Mouse (Mus musculus): ENCODE data around the gene Hist1h2bh.
"Not testable (repeated sequence)": the region's sequence is repeated elsewhere in the genome, so short reads cannot be mapped to it uniquely, and the experiment has no call there.

Hist1h2bh gene

DNA sequence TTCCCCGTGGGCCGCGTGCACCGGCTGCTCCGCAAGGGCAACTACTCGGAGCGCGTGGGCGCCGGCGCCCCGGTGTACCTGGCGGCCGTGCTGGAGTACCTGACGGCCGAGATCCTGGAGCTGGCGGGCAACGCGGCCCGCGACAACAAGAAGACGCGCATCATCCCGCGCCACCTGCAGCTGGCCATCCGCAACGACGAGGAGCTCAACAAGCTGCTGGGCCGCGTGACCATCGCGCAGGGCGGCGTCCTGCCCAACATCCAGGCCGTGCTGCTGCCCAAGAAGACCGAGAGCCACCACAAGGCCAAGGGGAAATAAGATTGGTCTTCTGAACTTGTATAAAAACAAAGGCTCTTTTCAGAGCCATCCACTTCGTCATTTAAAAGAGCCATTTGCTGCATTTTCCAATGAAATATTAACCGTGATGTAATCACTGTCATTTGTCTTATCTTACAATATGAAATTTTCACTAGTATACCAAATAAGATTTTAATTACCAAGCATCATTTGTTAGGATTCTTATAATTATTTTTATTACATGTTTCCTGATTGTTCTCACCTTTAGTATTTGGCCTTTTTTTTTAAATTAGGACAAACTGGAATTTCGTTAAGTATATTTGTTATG, 31.5 kb upstream of the Hist1h2bh start:
- CTCF ChIA-PET: not testable (repeated sequence)

DNA sequence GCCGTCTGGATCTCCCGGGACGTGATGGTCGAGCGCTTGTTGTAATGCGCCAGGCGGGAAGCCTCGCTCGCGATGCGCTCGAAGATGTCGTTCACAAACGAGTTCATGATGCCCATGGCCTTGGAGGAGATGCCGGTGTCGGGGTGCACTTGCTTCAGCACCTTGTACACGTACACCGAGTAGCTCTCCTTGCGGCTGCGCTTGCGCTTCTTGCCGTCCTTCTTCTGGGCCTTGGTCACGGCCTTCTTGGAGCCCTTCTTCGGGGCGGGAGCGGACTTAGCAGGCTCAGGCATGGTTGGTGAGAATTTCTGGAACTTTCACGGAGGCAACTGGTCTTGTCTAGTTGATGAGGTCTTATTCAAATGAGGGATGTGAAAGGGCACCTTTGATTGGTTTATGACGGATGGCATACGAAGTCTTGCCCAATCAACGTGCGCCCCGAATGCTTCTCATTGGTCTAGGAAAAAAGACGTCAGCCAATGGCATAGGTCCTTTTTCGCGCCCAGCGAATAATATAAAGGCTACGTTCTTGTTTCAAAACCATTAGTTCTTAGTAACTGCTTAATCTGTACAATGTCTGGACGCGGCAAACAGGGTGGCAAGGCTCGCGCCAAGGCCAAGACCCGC, 30.8 kb upstream of the Hist1h2bh start, which contains the start of the genes Hist1h2bf and Hist1h2ad:
TSS of gene Hist1h2bf (minus strand) at position 299 of the 627 bp plus-strand sequence.
TSS of gene Hist1h2ad (plus strand) at position 484 of the 627 bp plus-strand sequence.
- CTCF ChIA-PET: not testable (repeated sequence)

GRCm38 (mm10) chr13:23573034-23573897, 30.1 kb upstream of the Hist1h2bh start:
- CTCF ChIA-PET: not testable (repeated sequence)

GRCm38 (mm10) chr13:23572218-23573033, 29.2 kb upstream of the Hist1h2bh start:
- CTCF ChIA-PET: no interaction called here

- CTCF ChIA-PET: not testable (repeated sequence)
Measured at GRCm38 (mm10) chr13:23571504-23572217, 28.5 kb upstream of the Hist1h2bh start.

GRCm38 (mm10) chr13:23571022-23571503, 27.9 kb upstream of the Hist1h2bh start, which contains the start of the genes Hist1h2ae and Hist1h2bg:
Gene Hist1h2ae (minus strand): TSS chr13:23571220.
Gene Hist1h2bg (plus strand): TSS chr13:23571396.
- CTCF ChIA-PET: no interaction called here

DNA sequence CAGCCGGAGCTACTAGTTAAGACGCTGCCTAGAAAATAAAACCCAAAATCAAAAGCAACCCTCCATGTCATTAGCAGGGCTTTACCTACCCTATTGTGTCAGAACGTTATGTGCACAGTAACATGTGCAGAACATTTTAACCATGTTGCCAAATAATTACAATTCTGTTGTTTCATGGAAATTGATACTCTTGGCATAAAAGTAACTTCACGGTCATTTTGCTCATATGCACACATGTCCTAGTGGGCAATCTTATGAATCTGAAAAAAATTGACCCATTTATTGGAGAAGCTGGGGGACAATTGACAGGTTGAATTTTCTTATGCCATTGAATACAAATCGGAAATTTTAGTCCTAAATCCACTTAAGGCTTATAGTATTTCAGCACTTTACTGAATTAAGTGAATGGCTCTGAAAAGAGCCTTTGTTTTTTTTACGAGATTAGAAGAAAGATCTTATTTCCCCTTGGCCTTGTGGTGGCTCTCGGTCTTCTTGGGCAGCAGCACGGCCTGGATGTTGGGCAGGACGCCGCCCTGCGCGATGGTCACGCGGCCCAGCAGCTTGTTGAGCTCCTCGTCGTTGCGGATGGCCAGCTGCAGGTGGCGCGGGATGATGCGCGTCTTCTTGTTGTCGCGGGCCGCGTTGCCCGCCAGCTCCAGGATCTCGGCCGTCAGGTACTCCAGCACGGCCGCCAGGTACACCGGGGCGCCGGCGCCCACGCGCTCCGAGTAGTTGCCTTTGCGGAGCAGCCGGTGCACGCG, 27.2 kb upstream of the Hist1h2bh start:
- CTCF ChIA-PET: not testable (repeated sequence)

- CTCF ChIA-PET: interaction anchor here (0.6 to 0.9 kb wide), 3 partner anchors 10 to 44 kb away, joined by 3 to 4 read pairs (median 3); no protein-coding TSS in a partner anchor
Measured at GRCm38 (mm10) chr13:23564482-23564881, 21.3 kb upstream of the Hist1h2bh start.

DNA sequence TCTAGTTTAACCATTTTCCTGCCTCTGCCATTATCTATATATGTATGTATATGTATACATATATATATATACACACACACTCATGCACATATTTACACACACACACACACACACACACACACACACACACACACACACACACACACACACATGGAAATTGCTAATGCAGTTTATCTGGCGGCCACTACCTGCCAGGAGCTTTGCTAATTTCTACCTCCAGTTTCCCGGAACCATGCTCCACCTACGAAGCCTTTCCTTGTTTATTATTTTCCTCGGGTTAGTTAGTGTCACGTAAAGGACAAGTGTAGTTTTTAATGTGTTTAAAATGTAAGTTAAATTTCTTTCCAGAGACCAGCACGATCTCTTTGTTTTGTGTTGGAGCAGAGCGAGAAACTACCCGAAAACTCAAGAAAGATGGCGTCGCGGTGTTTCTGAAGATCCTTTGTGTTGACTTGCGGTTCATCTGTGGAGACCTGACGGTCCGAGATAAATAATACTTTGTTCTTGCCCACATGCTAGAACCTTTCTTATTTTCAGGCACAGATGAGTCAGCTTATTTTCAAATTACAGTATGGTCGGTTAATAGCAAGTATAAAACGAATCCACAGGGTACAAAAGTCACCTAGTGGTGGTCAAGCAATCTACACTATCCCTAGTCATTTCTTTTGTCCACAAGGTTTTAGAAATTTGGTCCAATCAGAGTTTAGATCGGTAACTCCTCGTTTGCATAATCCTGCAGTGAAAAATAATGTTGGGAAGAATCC, 19.7 kb upstream of the Hist1h2bh start:
- CTCF ChIA-PET: interaction anchor here (0.5 to 0.7 kb wide), 4 partner anchors 13 to 161 kb away, joined by 3 to 7 read pairs (median 4); no protein-coding TSS in a partner anchor

GRCm38 (mm10) chr13:23561883-23562659, 18.9 kb upstream of the Hist1h2bh start, which contains the start of gene Hist1h3e:
Gene Hist1h3e (minus strand): TSS chr13:23562369.
- CTCF ChIA-PET: not testable (repeated sequence)

DNA sequence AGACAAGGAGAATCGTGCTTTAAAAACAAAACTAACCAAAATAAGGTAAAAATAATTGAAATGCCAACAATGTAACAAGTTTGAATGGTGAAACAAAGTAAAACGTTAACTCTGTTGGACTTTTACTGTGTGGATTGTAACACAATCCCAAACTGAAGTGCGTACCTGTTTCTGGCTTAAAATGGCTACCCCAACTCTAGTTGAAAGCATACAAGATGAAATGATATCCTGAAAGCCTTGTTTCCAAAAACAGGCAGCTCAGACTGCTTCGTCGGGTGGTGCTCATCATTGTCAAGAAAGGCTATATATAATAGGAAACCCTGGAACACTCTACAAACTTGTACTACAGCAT, 18.3 kb upstream of the Hist1h2bh start:
- CTCF ChIA-PET: not testable (repeated sequence)

GRCm38 (mm10) chr13:23560699-23561098, 17.5 kb upstream of the Hist1h2bh start:
- CTCF ChIA-PET: interaction anchor here (0.6 kb wide), 4 partner anchors 9 to 1523 kb away, joined by 3 to 6 read pairs (median 3); no protein-coding TSS in a partner anchor

DNA sequence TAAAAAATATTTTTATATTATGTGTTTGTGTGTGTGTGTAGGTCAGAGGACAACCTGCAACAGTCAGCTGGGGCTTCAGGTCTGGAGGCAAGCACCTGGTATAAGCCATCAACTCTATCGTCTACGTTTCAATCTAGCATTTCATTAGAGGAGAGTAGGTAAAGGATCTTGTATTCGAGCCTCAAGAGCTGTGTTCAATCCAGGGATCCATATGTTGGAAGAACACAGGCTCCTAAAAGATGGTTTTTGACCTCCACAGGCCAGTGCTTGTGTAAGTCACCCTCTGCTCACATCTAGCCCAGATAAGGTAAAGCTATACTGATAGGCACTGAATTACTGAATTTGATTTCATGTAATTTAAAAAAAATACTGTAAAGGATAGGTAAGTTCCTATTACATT, 13.7 kb upstream of the Hist1h2bh start:
- CTCF ChIA-PET: no interaction called here

DNA sequence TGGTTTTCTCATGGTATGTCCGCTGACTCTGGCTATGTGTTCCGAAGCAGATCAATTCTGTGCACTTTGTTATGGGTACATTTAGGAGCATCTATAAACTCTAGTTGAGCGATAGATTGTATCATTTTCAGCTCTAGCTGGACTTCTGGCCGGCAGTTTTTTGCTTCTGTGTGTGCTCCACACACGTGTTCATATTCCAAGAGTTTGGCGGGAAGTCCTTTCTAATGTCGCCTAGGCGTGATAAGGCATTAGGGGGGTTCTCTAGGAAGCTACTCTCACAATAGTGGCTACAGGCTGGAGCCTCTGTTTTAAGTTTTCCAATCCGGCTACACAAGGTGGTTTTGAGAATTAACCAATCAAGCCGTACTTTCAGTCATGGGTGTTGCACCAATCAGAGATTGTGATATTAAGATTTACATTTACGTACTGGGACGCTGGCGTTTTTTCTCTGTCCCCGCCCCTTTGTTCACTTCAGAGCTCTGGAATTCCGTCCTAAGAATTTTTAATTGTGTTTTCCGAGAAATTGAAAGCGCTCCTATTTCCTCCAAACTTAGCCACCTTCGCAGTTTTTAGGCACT, 12.7 kb upstream of the Hist1h2bh start:
- CTCF ChIA-PET: interaction anchor here (0.6 to 1.1 kb wide), 2 partner anchors 12 to 179 kb away, joined by 4 to 6 read pairs; partner anchors contain the start of genes Hist1h2bh and Hist1h3f

DNA sequence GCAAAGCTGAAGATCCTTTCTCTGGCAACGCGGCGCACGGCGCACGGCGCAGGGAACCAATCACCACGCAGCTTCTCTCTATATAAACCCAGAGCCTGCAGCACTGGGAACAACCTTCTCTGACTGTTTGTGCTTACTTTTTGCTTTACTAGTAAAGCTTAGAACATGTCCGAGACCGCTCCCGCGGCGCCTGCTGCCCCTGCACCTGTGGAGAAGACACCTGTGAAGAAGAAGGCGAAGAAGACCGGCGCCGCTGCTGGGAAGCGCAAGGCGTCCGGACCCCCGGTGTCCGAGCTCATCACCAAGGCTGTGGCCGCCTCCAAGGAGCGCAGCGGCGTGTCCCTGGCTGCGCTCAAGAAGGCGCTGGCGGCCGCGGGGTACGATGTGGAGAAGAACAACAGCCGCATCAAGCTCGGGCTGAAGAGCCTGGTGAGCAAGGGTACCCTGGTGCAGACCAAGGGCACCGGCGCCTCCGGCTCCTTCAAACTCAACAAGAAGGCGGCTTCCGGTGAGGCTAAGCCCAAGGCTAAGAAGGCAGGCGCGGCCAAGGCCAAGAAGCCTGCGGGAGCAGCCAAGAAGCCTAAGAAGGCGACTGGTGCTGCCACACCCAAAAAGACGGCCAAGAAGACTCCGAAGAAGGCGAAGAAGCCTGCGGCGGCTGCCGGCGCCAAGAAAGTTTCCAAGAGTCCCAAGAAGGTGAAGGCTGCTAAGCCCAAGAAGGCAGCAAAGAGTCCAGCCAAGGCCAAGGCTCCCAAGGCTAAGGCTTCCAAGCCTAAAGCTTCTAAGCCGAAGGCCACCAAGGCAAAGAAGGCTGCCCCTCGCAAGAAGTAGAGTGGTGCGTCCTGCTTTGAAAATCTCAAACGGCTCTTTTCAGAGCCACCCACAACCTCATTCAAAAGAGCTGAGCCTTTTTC, 12.0 kb upstream of the Hist1h2bh start:
- CTCF ChIA-PET: interaction anchor here (0.7 to 1.1 kb wide), 2 partner anchors 9 to 12 kb away, joined by 3 to 4 read pairs; partner anchors contain the start of genes Hist1h2bh and Hist1h3f

GRCm38 (mm10) chr13:23554393-23554792, 11.2 kb upstream of the Hist1h2bh start:
- CTCF ChIA-PET: interaction anchor here (0.7 to 1.6 kb wide), 2 partner anchors 10 to 17 kb away, joined by 3 to 4 read pairs; no protein-coding TSS in a partner anchor

Measured in spleen, embryonic (tissue).